Mouse (Mus musculus): ENCODE results near the gene Tmem233.

The Tmem233 gene

DNA sequence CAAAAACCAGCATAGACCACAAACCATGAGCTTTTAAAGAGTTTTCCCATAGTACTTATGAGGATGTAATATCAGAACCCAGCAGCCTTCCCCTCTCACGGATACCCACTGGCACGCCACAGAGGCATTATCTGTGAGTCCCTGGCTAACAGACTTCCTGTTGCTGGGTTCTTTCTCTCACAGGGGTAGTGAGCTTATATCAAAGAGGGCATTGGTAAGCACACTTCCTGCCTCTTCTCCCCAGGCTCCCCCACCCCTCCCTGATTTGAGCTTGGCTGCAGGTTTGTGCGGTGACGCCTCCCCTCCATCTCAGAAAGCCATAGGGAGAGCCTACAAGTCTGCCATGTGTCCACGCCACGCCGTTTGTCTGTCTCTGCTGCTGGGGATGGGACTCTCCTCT, 54.0 kb downstream of the Tmem233 start:
- DNase-seq (ENCODE audit: low spot score), result no peak

DNA sequence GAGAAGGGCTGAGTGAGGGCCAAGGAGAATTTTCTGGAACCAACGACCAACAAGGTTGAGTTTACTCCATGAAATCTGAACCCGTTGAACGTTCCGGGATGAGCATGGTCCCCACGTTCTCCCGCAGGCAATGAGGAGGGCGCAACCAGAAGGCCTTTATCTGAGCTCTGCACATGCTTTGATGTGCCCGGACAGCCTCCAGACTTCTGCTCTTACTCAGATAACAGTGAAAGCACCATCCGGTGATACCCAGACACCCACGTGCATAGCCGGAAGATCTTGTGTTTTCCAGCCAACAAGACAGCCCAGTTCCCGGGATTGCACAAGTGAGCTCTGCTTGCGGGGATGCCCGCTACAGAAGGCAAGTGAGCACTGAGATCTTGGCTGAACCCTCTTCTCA, 56.5 kb downstream of the Tmem233 start:
- peak; percentile 90 for DNase-seq (ENCODE audit: low spot score)

DNA sequence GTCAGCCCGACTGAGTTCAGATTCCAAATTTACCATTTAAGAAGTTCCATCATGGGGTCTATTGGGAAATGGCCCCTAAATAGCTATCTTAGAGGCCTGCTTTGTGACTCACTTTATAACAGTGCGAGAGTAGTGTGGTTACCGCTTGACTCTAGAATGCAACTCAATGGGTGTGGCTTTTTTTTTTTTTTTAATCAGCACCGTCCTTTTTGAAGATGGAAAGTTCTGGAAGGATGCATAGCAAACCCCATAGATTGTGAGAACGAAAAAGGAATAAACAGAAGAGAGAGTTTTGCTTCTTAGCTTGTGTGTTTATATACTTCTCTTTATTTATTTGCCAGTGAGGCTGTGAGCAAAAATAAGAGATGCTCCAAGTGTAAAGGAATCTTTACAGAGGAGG, 56.9 kb downstream of the Tmem233 start:
- DNase-seq (ENCODE audit: low spot score), result no peak

- peak; percentile 92 for DNase-seq (ENCODE audit: low spot score)
Measured at GRCm38 (mm10) chr5:116024327-116024739, 58.7 kb downstream of the Tmem233 start, which contains the start of gene Prkab1. Gene Prkab1 (minus strand): TSS chr5:116024508.

GRCm38 (mm10) chr5:116023821-116024284, 59.2 kb downstream of the Tmem233 start:
- no peak for DNase-seq (ENCODE audit: low spot score)

GRCm38 (mm10) chr5:116023251-116023661, 59.8 kb downstream of the Tmem233 start:
- DNase-seq (ENCODE audit: low spot score), result no peak

- DNase-seq (ENCODE audit: low spot score), result no peak
Measured at GRCm38 (mm10) chr5:116022658-116023200, 60.3 kb downstream of the Tmem233 start.

DNA sequence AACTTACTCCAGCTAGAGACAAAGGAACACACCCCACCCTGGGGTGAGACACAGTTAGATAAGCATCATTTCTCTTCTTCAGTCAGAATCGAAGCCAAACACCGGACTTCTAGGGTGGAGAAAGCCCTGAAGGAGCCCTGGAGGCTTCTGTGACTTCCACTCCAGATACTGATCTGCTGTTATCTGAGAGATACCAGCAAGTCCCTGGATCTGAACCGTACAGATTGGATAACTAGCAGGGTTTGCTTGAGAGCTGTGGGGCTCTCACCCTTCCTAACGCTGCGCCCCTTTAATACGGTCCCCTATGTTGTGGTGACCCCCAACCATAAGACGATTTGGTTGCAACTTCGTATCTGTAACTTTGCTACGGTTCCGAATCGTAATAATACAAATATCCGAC, 60.9 kb downstream of the Tmem233 start:
- DNase-seq (ENCODE audit: low spot score), result no peak

DNA sequence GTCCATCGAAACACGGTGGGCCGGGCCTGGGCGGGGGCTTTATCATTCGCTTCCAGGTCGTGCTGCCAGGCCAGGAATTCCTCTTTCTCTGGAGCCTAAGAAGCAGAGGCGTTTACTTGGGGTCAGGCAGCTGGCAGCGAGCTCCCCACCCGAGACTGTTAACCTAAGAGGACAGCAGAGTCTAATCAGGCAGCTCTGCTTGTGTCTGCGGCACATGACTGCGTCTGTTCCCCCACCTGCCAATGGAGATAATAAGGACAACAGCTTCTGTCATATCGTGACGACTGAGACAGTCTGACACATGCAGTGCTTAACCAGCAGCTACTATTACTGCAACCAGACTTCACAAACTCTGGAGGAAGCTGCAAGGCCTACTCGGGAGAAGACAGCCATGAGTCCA, 61.5 kb downstream of the Tmem233 start:
- DNase-seq (ENCODE audit: low spot score), result peak; percentile 79

DNA sequence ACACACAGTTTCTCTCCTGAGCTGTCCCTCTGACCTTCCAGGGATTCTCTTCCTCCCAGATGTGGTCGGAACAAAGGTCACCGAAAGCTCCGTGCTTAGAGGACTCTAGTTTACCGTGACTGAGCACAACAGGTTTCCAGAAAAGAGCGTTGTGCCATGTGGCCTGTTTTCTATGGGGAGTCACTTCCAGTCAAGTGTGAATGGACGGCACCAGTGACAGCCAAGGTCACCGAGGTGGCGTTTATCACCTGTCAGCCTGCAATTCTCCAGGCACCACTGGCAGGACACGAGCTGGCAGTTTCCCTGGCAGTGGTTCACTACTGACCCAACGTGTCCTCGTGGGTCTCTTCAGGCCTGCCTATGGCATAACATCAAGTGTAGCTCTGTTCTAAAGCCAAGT, 63.7 kb downstream of the Tmem233 start:
- DNase-seq (ENCODE audit: low spot score), result no peak

DNA sequence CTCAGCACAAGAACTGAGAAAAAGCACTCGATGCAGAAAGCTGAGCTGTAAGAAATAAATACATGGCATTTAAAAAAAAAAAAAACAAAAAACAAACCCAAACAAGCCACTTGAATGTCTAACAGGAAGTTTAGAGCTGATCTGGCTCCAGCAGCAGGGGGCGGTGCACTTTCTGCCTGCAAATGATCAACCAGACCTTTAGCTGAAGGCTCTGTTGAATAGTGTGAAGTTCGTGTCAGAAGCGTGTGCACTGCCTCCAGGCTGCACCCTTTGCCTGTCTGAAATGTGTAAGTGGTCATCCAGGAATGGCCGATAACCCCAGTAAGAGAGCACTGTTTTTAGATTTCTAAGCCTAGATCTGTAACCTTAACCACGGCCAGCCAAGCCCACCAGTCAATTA, 64.3 kb downstream of the Tmem233 start:
- DNase-seq (ENCODE audit: low spot score), result no peak

DNA sequence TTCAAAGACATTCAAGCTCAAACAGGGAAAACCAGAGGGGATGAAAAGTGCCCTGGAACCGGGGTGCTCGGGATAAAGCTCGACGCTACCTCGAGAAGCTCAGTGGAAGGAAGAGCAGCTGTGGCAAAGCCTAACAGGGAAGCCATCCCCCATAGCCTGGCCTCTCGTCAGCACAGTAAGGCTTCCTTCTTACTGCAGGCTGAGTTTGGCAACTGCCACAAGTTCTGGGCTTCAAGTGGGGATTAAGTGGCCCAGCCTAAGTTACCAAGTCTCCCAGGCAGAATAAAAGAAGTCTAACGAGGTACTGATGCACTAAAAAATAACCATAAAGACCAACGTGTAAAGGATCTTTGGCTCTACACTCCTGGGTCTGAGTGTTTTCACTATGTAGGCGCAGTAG, 64.8 kb downstream of the Tmem233 start:
- DNase-seq (ENCODE audit: low spot score), result no peak

- DNase-seq (ENCODE audit: low spot score), result no peak
Measured at GRCm38 (mm10) chr5:116017391-116017790, 65.7 kb downstream of the Tmem233 start.

GRCm38 (mm10) chr5:116016542-116016941, 66.5 kb downstream of the Tmem233 start:
- no peak for DNase-seq (ENCODE audit: low spot score)

GRCm38 (mm10) chr5:116014237-116014636, 68.8 kb downstream of the Tmem233 start:
- DNase-seq (ENCODE audit: low spot score), result no peak

GRCm38 (mm10) chr5:116013821-116014220, 69.2 kb downstream of the Tmem233 start:
- no peak for DNase-seq (ENCODE audit: low spot score)

- DNase-seq (ENCODE audit: low spot score), result no peak
Measured at GRCm38 (mm10) chr5:116012503-116012902, 70.5 kb downstream of the Tmem233 start.

- no peak for DNase-seq (ENCODE audit: low spot score)
Measured at GRCm38 (mm10) chr5:116011700-116012099, 71.3 kb downstream of the Tmem233 start.

GRCm38 (mm10) chr5:116009884-116010627, 73.0 kb downstream of the Tmem233 start:
- DNase-seq (ENCODE audit: low spot score), result no peak

DNA sequence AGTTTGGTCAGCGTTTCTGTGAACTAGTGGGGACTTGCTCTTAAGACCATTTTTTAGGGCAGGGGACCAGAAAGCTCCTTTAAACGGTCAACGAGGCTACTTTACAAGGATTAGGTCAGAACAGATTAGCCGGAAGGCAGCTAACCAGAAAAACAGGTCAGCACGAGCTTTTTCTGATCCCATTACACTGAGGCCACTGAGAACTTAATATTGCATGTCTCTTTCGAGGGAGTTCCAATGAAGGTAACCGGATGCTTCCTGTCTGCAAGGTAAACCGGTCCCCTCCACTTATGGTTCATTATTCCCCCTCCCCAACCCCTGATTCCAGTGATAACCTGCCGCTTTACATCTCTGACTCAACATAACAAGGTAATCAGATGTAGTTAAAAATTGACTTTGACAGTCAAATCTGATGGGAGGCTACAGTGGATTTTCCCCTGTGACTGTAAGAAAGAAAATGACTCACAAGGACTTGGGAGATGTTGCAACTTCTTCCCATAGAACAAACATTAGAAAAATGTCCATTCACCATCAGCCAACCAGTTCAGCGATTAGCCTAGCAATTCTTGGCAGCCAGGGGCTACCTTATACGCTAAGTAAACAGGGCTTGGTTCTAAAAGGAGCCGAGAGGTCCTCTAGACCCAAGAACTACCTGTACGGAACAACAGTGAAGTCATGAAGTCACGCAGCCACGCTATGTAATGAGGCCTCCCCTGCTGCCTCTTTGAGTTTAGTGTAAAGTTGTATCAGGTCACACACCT, 73.8 kb downstream of the Tmem233 start:
- no peak for DNase-seq (ENCODE audit: low spot score)

- DNase-seq (ENCODE audit: low spot score), result no peak
Measured at GRCm38 (mm10) chr5:116007723-116008122, 75.3 kb downstream of the Tmem233 start.

DNA sequence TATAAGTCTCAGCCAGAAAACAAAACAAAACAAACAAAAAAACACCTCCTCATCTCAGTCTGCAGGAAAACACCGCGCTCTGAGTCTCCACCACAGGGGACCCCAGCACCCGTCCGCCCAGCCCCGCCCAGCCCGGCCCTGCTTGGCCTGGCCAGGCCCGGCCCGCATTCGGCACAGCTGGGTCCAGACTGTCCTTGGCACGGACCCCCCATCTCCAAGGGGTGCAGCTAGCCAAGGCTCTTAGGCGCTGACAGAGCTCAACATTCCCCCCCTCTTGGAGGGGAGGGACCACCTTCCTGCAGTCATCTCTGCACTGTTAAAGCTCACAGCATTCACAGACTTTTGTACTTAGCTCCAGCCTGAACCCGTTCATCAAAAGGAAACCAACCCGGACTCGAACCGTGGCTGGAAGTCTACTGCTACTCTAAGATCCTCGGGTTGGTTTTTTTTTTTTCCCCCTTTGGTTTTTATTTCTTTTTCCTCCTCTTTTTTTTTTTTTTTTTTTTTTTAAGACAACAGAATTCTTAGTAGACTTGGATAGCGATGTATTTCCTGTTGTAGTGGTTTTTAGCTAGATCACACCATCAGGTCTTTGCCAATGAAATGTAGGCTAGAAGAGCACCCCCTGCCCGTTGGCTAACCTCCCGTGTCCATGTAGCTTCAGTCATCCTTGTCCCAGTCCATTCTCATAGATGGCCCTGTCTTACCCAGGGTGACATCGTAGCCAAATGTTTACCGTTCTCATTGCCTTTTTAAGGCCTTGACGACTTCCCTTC, 76.5 kb downstream of the Tmem233 start:
- DNase-seq (ENCODE audit: low spot score), result no peak

Data from c-Kit-positive CD71-positive TER-119-positive erythroid progenitor cells, embryonic 14.5 days (primary cell).